12 mouse cellular contexts compared by ENCODE assay signal in genomic region chr5:124338791-124339190, GRCm38 (mm10). TPM values are rescaled to one million over a fixed set of nuclear protein-coding genes. Genes with fewer than 3 reads are reported as not detected.
A peak's percentile ranks its signal among the peaks of the same experiment; 100 is the strongest.
DNase-seq lines count a peak whose midpoint lies in the region; ATAC-seq and TF ChIP-seq lines count a peak whose summit lies in the region.
"Had no signal": no experiment of that assay in that cellular context is flagged by ENCODE, and none has a peak within 500 bp of the region (broad histone marks: within the 10 kb centered on the region; RNA-seq: fewer than 3 reads in every experiment).

No protein-coding gene starts in this region.

- 0 out of 2 replicates have a peak overlapping the region, but pooled peaks have one; percentile 1 for H3K9ac ChIP-seq in embryonic facial prominence, embryonic 13.5 days
- H3K9ac ChIP-seq in hindbrain, postnatal 0 days (replicated peaks; ENCODE audit: low read length), result no peak overlapping the region; the same call in 1 of the 2 replicates
- H3K9ac ChIP-seq: liver, embryonic 14.5 days had no signal

- peak overlapping the region; percentile 74 for H3K27ac ChIP-seq in embryonic facial prominence, embryonic 13.5 days
- H3K27ac ChIP-seq in hindbrain, postnatal 0 days, result peak overlapping the region; percentile 64
- H3K27ac ChIP-seq: liver, embryonic 14.5 days; macrophage had no signal

- H3K36me3 ChIP-seq in embryonic facial prominence, embryonic 13.5 days, result peaks cover 2% of the 10 kb centered on the region; the same call in 1 of the 2 replicates
- H3K36me3 ChIP-seq in hindbrain, postnatal 0 days (ENCODE audit: insufficient read depth, low read length), result no peaks in the 10 kb centered on the region

- no peak for ATAC-seq in embryonic facial prominence, embryonic 13.5 days (ENCODE audit: insufficient number of reproducible peaks, insufficient read depth, low FRiP score, low TSS enrichment, low read depth)
- ATAC-seq in hindbrain, postnatal 0 days, result no peak
- no peak for ATAC-seq in frontal cortex, adult (ENCODE audit: low TSS enrichment)

- no peaks in the 10 kb centered on the region for H3K9me3 ChIP-seq in embryonic facial prominence, embryonic 13.5 days
- H3K9me3 ChIP-seq in hindbrain, postnatal 0 days (ENCODE audit: low read length), result no peaks in the 10 kb centered on the region

- no peak overlapping the region for H3K4me2 ChIP-seq in embryonic facial prominence, embryonic 13.5 days
- H3K4me2 ChIP-seq in hindbrain, postnatal 0 days (ENCODE audit: low read depth, low read length), result no peak overlapping the region

- WGBS in embryonic facial prominence, embryonic 13.5 days, result 85% methylated on average over 8 of the region's 8 CpGs
- 79% methylated on average over 8 of the region's 8 CpGs for WGBS in hindbrain, postnatal 0 days

- H3K4me3 ChIP-seq in embryonic facial prominence, embryonic 13.5 days, result no peak overlapping the region
- no peak overlapping the region for H3K4me3 ChIP-seq in hindbrain, postnatal 0 days (ENCODE audit: low read length)

- H3K4me1 ChIP-seq in embryonic facial prominence, embryonic 13.5 days, result peaks cover 31% of the 10 kb centered on the region
- peaks cover 8% of the 10 kb centered on the region; the same call in 1 of the 2 replicates for H3K4me1 ChIP-seq in hindbrain, postnatal 0 days (ENCODE audit: insufficient read depth, low read length)

- peak; percentile 88 for DNase-seq in heart, adult 11 months
- DNase-seq in heart, adult 9 months (ENCODE audit: low spot score in 2 of 2), result no peak
- peak; percentile 78 for DNase-seq in brain, adult 2 months (ENCODE audit: low read depth, low spot score)
- no peak for DNase-seq in hindbrain, postnatal 0 days (ENCODE audit: low spot score)
- DNase-seq in kidney, adult 11 months, result no peak
- no peak for DNase-seq in left cerebral cortex, adult 9 months (ENCODE audit: low spot score in 2 of 2)
- DNase-seq: kidney, adult 9 months; thymus, postnatal 36 days had no signal

- TF ChIP-seq CTCF in hindbrain, postnatal 0 days (IDR thresholded peaks at IDR 0.05; ENCODE audit: low read depth), result no peak

- no peaks in the 10 kb centered on the region for H3K27me3 ChIP-seq in embryonic facial prominence, embryonic 13.5 days
- no peaks in the 10 kb centered on the region for H3K27me3 ChIP-seq in hindbrain, postnatal 0 days (ENCODE audit: insufficient read depth, low read length)

RNA-seq across cellular contexts. Expression of gene 2810006K23Rik, which starts 10.9 kb away (rescaled TPM):
- 17.7 and 19.4 TPM in 2 replicates for polyA plus RNA-seq in embryonic facial prominence, embryonic 13.5 days (2015; fragmentation: Nextera tagmentation; extraction: Ambion mirVana)
- 8.1 and 12.0 TPM in 2 replicates for total RNA-seq in hindbrain, postnatal 0 days (2014; rRNA removed)
- 9.7 and 11.3 TPM in 2 replicates for polyA plus RNA-seq in hindbrain, postnatal 0 days (2015; fragmentation: Nextera tagmentation; extraction: Ambion mirVana)

RNA-seq across cellular contexts. Expression of gene Mphosph9, which starts 11.0 kb away (rescaled TPM):
- polyA plus RNA-seq in embryonic facial prominence, embryonic 13.5 days (2015; fragmentation: Nextera tagmentation; extraction: Ambion mirVana), result 12.5 and 14.0 TPM in 2 replicates
- 13.4 and 20.7 TPM in 2 replicates for total RNA-seq in hindbrain, postnatal 0 days (2014; rRNA removed)
- 9.2 and 11.1 TPM in 2 replicates for polyA plus RNA-seq in hindbrain, postnatal 0 days (2015; fragmentation: Nextera tagmentation; extraction: Ambion mirVana)

RNA-seq across cellular contexts. Expression of gene Cdk2ap1, which starts 24.1 kb away (rescaled TPM):
- 40.1 and 43.8 TPM in 2 replicates for polyA plus RNA-seq in embryonic facial prominence, embryonic 13.5 days (2015; fragmentation: Nextera tagmentation; extraction: Ambion mirVana)
- total RNA-seq in hindbrain, postnatal 0 days (2014; rRNA removed), result 209 and 223 TPM in 2 replicates
- 102 and 109 TPM in 2 replicates for polyA plus RNA-seq in hindbrain, postnatal 0 days (2015; fragmentation: Nextera tagmentation; extraction: Ambion mirVana)

Comparison
In these comparisons a context has a peak if more than half of its experiments do, and no peak if none do; other contexts are left out.
1. DNase-seq: peak in heart, adult 11 months (single experiment) and brain, adult 2 months (single experiment); none in heart, adult 9 months (0 of 2), hindbrain, postnatal 0 days (single experiment), kidney, adult 11 months (single experiment) and left cerebral cortex, adult 9 months (0 of 2).